Mouse (Mus musculus): ENCODE results near the gene Utf1. TPM values are rescaled to one million over a fixed set of nuclear protein-coding genes. Genes with fewer than 3 reads are reported as not detected.

Utf1 gene
- 0.13 TPM in 1 of 2 replicates, not detected in the other for polyA plus RNA-seq (2012; rRNA removed)

DNA sequence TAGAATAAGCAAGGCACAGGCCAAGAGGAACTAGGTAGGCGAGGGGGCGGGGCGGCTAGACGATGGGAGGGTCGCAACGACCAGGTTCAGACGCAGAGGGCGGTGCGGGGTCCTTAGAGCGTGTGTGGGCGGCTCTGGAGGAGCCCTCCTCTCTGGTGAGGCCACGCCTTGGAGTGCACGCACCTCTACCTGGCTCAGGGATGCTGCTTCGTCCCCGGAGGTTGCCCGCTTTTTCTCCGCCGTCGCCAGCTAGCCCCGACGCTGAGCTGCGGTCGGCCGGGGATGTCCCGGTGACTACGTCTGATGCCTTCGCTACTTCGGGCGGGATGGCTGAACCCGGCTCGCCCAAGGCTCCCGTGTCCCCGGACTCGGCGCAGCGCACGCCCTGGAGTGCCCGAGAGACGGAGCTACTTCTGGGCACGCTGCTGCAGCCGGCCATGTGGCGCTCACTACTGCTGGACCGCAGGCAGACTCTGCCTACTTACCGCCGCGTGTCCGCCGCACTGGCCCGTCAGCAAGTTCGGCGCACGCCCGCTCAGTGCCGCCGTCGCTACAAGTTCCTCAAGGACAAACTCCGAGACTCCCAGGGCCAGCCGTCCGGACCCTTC lies at the start of gene Utf1:
Utf1 (plus strand) TSS at position 116 of the 608 bp plus-strand sequence.

DNA sequence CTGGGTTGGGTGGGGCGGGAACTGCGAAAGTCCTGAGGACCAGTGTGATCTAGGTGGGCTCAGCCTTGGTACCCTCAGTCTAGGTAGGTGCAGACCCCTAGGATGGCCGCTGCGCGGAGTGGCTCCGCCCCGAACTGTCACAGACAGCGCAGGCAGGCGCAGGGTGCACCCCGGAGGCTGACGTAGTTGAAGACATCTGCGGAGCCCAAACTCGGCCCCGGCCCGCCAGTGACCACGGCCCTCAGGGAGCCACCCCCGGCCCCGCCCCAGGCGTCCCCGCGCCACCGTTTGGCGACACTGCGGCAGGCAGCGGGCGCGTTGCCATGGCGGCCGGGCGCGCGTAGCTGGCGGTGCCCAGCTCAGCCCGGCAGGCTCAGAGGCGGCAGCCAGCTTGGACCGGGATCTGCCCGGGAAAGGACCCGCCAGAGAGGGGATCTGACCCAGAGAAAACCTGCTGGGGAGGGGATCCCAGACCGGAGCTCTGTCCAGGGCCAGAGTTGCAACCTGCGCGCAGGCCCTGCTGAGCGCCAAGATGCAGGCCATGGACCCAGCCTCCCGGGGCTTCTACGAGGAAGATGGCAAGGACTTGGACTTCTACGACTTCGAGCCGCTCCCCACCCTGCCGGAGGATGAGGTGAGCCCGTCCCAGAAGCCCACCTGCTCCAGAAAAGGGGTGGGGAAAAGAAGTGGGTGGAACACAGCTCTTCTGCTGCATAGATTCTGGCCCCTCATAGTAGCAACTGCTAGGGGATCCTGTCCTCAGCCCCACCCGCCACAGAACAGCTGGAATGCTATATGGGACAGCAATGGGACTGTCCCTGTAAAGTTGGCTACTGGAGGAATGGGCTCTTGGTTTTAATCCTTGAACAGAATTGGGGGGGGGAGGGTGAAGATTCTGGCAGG lies 48.7 kb upstream of the Utf1 start, which contains the start of gene Kndc1:
Kndc1 (plus strand) TSS at position 42 of the 903 bp plus-strand sequence.

DNA sequence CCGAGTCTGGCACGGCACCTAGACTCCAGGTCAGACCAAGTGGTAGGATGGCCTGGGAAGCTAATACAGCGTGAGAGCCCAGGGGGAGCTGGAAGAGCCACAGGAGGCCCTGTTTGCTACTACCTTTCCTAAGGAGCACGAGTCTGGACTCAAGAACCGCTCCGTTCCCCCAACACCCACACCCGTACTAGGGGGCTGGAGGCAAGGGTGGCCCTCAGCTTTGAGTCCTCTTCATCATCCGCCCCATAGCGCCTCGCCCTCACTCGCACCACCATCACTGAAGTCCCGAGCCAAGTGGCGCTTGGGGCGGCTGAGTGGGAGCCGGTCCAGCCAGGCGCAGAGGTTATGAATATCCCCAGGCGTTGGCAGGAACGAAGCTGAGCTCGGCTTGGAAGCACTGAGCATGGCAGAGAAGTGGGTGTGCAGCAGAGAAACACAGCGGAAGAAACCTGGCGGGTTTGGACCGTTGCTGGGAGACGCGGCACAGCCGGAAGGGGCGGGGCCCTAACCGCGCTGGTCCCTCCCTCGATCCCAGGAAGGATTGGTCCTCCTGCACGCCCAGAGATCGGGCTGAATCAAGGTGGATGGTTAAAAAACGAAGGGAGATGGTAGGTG lies 34.8 kb downstream of the Utf1 start, which contains the start of gene 6430531B16Rik:
6430531B16Rik (minus strand) TSS at position 478 of the 615 bp plus-strand sequence.

DNA sequence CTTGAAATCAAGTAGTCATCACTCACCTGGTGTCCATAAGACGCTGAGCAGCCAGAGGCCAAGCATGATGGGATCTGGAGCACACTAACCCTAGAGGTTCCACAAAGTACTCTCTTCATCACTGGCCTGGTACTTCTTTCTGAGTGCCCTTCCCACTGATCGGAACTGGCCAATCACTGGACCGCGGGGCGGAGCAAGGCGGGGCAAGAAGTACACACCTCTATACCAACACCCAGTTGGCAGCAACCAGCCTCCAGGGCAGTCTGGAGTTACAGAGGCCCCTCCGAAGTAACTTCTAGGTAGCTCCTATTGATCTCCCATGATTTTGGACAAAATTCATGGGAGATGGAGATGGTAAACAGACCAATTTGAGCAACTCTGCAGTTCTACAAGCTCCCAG lies 48.8 kb downstream of the Utf1 start, which contains the start of gene Adam8:
Adam8 (minus strand) TSS at position 157 of the 400 bp plus-strand sequence.

Other genes with a start within 250 kb of the Utf1 start
- gene Adgra1, start 109.6 kb upstream of the Utf1 start, polyA plus RNA-seq (2012; rRNA removed): 0.53 and 0.76 TPM in 2 replicates
- gene Kndc1, start 49.1 kb upstream of the Utf1 start, polyA plus RNA-seq (2012; rRNA removed): 0.08 and 0.10 TPM in 2 replicates
- 0.19 TPM in 1 of 2 replicates, not detected in the other for gene 6430531B16Rik, start 35.0 kb downstream of the Utf1 start, polyA plus RNA-seq (2012; rRNA removed)
- 3.8 and 6.5 TPM in 2 replicates for gene Adam8, start 48.8 kb downstream of the Utf1 start, polyA plus RNA-seq (2012; rRNA removed)
- gene Zfp511, start 92.6 kb downstream of the Utf1 start, polyA plus RNA-seq (2012; rRNA removed): 26.5 and 83.0 TPM in 2 replicates
- 4.4 and 5.4 TPM in 2 replicates for gene Tubgcp2, start 92.9 kb downstream of the Utf1 start, polyA plus RNA-seq (2012; rRNA removed)
- 0.02 and 0.23 TPM in 2 replicates for gene Msx3, start 105.3 kb downstream of the Utf1 start, polyA plus RNA-seq (2012; rRNA removed)
- 1.3 and 1.5 TPM in 2 replicates for gene Caly, start 138.8 kb downstream of the Utf1 start, polyA plus RNA-seq (2012; rRNA removed)
- gene Prap1, start 149.6 kb downstream of the Utf1 start, polyA plus RNA-seq (2012; rRNA removed): 2.4 and 4.5 TPM in 2 replicates
- gene Fuom, start 158.7 kb downstream of the Utf1 start, polyA plus RNA-seq (2012; rRNA removed): 27.3 and 41.5 TPM in 2 replicates
- 9.9 and 10.1 TPM in 2 replicates for gene Paox, start 172.0 kb downstream of the Utf1 start, polyA plus RNA-seq (2012; rRNA removed)
- 30.1 and 31.6 TPM in 2 replicates for gene Echs1, start 172.7 kb downstream of the Utf1 start, polyA plus RNA-seq (2012; rRNA removed)
- gene Mtg1, start 193.8 kb downstream of the Utf1 start, polyA plus RNA-seq (2012; rRNA removed): 7.8 and 13.6 TPM in 2 replicates
- 0.20 and 1.9 TPM in 2 replicates for gene Sprn, start 211.1 kb downstream of the Utf1 start, polyA plus RNA-seq (2012; rRNA removed)
- gene Olfr522, start 221.0 kb downstream of the Utf1 start, polyA plus RNA-seq (2012; rRNA removed): not detected in 2 replicates
- not detected in 2 replicates for gene Olfr523, start 229.4 kb downstream of the Utf1 start, polyA plus RNA-seq (2012; rRNA removed)

All from stomach, adult 2 months (tissue).